In the genomic region with DNA sequence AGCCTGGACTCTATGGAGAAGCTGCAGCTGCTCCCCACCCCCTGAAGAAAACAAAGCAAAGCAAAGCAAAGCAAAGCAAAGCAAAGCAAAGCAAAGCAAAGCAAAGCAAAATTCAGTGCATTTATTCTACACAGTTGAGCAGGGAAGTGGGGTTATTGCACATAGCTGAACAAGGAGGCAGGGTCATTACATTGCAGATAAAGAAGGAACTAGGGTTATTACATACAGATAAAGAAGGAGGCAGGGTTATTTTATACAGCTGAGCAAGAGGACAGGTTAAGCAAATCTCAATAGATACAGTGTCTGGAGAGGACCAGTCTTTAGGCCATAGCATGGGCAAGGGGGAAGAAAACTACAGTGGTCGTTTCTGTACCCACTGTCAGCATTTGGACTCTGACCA, we compare ENCODE assay signal across 33 mouse cellular contexts.
"Had no signal": no experiment of that assay in that cellular context is flagged by ENCODE, and none has a peak within 500 bp of the region (broad histone marks: within the 10 kb centered on the region; RNA-seq: fewer than 3 reads in every experiment).

No protein-coding gene starts in this region.

- H3K36me3 ChIP-seq: heart, embryonic 10.5 days; heart, embryonic 12.5 days; heart, embryonic 13.5 days; heart, embryonic 15.5 days; hindbrain, embryonic 10.5 days; hindbrain, embryonic 12.5 days; hindbrain, embryonic 13.5 days; hindbrain, embryonic 15.5 days; kidney, embryonic 15.5 days had no signal

- H3K9ac ChIP-seq: heart, embryonic 12.5 days; heart, embryonic 13.5 days; heart, embryonic 15.5 days; hindbrain, embryonic 12.5 days; hindbrain, embryonic 13.5 days; hindbrain, embryonic 14.5 days; hindbrain, embryonic 15.5 days; kidney, embryonic 15.5 days had no signal

- DNase-seq: heart, postnatal 10 days; heart, postnatal 14 days; heart, postnatal 36 days; heart, postnatal 4 days; kidney, adult 11 months; kidney, adult 18-20 months; kidney, adult 2 months; kidney, adult 8-10 months; kidney, adult 9 months; kidney, postnatal 10 days; kidney, postnatal 14 days; kidney, postnatal 25 days; kidney, postnatal 36 days; kidney, postnatal 4 days; layer of hippocampus, adult 9-11 months; layer of hippocampus, postnatal 36 days had no signal

- H3K9me3 ChIP-seq: heart, embryonic 10.5 days; heart, embryonic 12.5 days; heart, embryonic 13.5 days; heart, embryonic 15.5 days; hindbrain, embryonic 10.5 days; hindbrain, embryonic 12.5 days; hindbrain, embryonic 13.5 days; hindbrain, embryonic 15.5 days; kidney, embryonic 15.5 days had no signal

- H3K4me1 ChIP-seq: hindbrain, embryonic 10.5 days; hindbrain, embryonic 12.5 days; hindbrain, embryonic 13.5 days; hindbrain, embryonic 15.5 days; kidney, embryonic 15.5 days had no signal

- H3K27ac ChIP-seq: heart, embryonic 13.5 days; heart, embryonic 15.5 days; hindbrain, embryonic 10.5 days; hindbrain, embryonic 12.5 days; hindbrain, embryonic 13.5 days; hindbrain, embryonic 14.5 days; hindbrain, embryonic 15.5 days; hindbrain, postnatal 0 days; kidney, embryonic 15.5 days; kidney, postnatal 0 days; layer of hippocampus, adult 2 months; left cerebral cortex, adult 2 months had no signal

- H3K4me2 ChIP-seq: heart, embryonic 11.5 days; heart, embryonic 12.5 days; heart, embryonic 13.5 days; heart, embryonic 15.5 days; hindbrain, embryonic 12.5 days; hindbrain, embryonic 13.5 days; hindbrain, embryonic 14.5 days; hindbrain, embryonic 15.5 days; kidney, embryonic 15.5 days had no signal

- ATAC-seq: hindbrain, embryonic 16.5 days; hindbrain, postnatal 0 days; inflammation-experienced regulatory T-cells, adult 6 months had no signal

- H3K27me3 ChIP-seq: heart, embryonic 15.5 days had no signal

- H3K4me3 ChIP-seq: heart, embryonic 10.5 days; heart, embryonic 12.5 days; heart, embryonic 13.5 days; heart, embryonic 15.5 days; hindbrain, embryonic 10.5 days; hindbrain, embryonic 12.5 days; hindbrain, embryonic 13.5 days; hindbrain, embryonic 15.5 days; kidney, embryonic 15.5 days; layer of hippocampus, adult 2 months; left cerebral cortex, adult 2 months had no signal
